Comparison of ENCODE assay signal across 8 mouse cellular contexts in genomic region chr14:55121947-55122346, GRCm38 (mm10). TPM values are rescaled to one million over a fixed set of nuclear protein-coding genes. Genes with fewer than 3 reads are reported as not detected.
DNase-seq lines count a peak whose midpoint lies in the region; ATAC-seq lines count a peak whose summit lies in the region.

No protein-coding gene starts in this region.

- H3K4me1 ChIP-seq in hindbrain, embryonic 14.5 days (replicated peaks; ENCODE audit: control insufficient read depth, insufficient read depth, low read length): peaks cover 21% of the 10 kb centered on the region
- peaks cover 20% of the 10 kb centered on the region for H3K4me1 ChIP-seq in midbrain, embryonic 15.5 days

- no peaks in the 10 kb centered on the region for H3K27me3 ChIP-seq in hindbrain, embryonic 14.5 days (ENCODE audit: control insufficient read depth, insufficient read depth, low read length)
- H3K27me3 ChIP-seq in midbrain, embryonic 15.5 days (replicated peaks): no peaks in the 10 kb centered on the region

- ATAC-seq in hindbrain, embryonic 14.5 days (ENCODE audit: low FRiP score): peak; percentile 85
- ATAC-seq in midbrain, embryonic 15.5 days (replicated peaks): peak; percentile 90

- no peaks in the 10 kb centered on the region for H3K9me3 ChIP-seq in hindbrain, embryonic 14.5 days (ENCODE audit: control insufficient read depth, low read length)
- H3K9me3 ChIP-seq in midbrain, embryonic 15.5 days: no peaks in the 10 kb centered on the region

- H3K36me3 ChIP-seq in hindbrain, embryonic 14.5 days (replicated peaks; ENCODE audit: control insufficient read depth, insufficient read depth): no peaks in the 10 kb centered on the region
- no peaks in the 10 kb centered on the region for H3K36me3 ChIP-seq in midbrain, embryonic 15.5 days (replicated peaks)

- H3K4me2 ChIP-seq in hindbrain, embryonic 14.5 days (replicated peaks): peak overlapping the region; percentile 39
- peak overlapping the region; percentile 33 for H3K4me2 ChIP-seq in midbrain, embryonic 15.5 days

- peak; percentile 52 to 58 for DNase-seq in urinary bladder, adult 18-20 months (ENCODE audit: low spot score in 2 of 2)
- DNase-seq in urinary bladder, adult 2 months (ENCODE audit: low spot score): no peak
- peak; percentile 93 to 95 for DNase-seq in cerebellum, postnatal 36 days
- DNase-seq in gastrocnemius, postnatal 10 days: peak; percentile 88
- peak; percentile 82 for DNase-seq in hindbrain, embryonic 14.5 days (ENCODE audit: low spot score)
- DNase-seq in liver: peak; percentile 71
- DNase-seq in thymus, postnatal 36 days: peak; percentile 44 to 56

- peak overlapping the region; percentile 50 for H3K9ac ChIP-seq in hindbrain, embryonic 14.5 days
- H3K9ac ChIP-seq in midbrain, embryonic 15.5 days: no peak overlapping the region

- H3K27ac ChIP-seq in hindbrain, embryonic 14.5 days: peak overlapping the region; percentile 85
- peak overlapping the region; percentile 83 for H3K27ac ChIP-seq in midbrain, embryonic 15.5 days

- 10% methylated on average over 5 of the region's 5 CpGs for WGBS in hindbrain, embryonic 14.5 days
- WGBS in midbrain, embryonic 15.5 days: 7% methylated on average over 5 of the region's 5 CpGs

- H3K4me3 ChIP-seq in hindbrain, embryonic 14.5 days (replicated peaks; ENCODE audit: low read length): no peak overlapping the region
- H3K4me3 ChIP-seq in midbrain, embryonic 15.5 days: no peak overlapping the region

RNA-seq across cellular contexts. Expression of gene Jph4, which starts 5.2 kb away (rescaled TPM):
- polyA plus RNA-seq in urinary bladder, adult 2 months (2012; rRNA removed): 2.4 and 2.8 TPM in 2 replicates
- total RNA-seq in gastrocnemius, postnatal 10 days (2021): 1 to 10 TPM; 1.5 to 1.6 TPM
- 35.4 and 42.7 TPM in 2 replicates for polyA plus RNA-seq in hindbrain, embryonic 14.5 days (2014; fragmentation: Nextera tagmentation; extraction: Ambion mirVana)
- 39.7 and 42.5 TPM in 2 replicates for polyA plus RNA-seq in midbrain, embryonic 15.5 days (2015; fragmentation: Nextera tagmentation; extraction: Ambion mirVana)

RNA-seq across cellular contexts. Expression of gene Ap1g2, which starts 15.6 kb away (rescaled TPM):
- 22.5 and 26.6 TPM in 2 replicates for polyA plus RNA-seq in urinary bladder, adult 2 months (2012; rRNA removed)
- total RNA-seq in gastrocnemius, postnatal 10 days (2021): 1 to 10 TPM; 4.6 to 5.0 TPM
- polyA plus RNA-seq in hindbrain, embryonic 14.5 days (2014; fragmentation: Nextera tagmentation; extraction: Ambion mirVana): 6.3 and 8.6 TPM in 2 replicates
- 7.5 and 9.2 TPM in 2 replicates for polyA plus RNA-seq in midbrain, embryonic 15.5 days (2015; fragmentation: Nextera tagmentation; extraction: Ambion mirVana)

RNA-seq across cellular contexts. Expression of gene Thtpa, which starts 27.4 kb away (rescaled TPM):
- 6.6 and 11.6 TPM in 2 replicates for polyA plus RNA-seq in urinary bladder, adult 2 months (2012; rRNA removed)
- 10 to 100 TPM; 12.8 to 13.9 TPM for total RNA-seq in gastrocnemius, postnatal 10 days (2021)
- polyA plus RNA-seq in hindbrain, embryonic 14.5 days (2014; fragmentation: Nextera tagmentation; extraction: Ambion mirVana): 30.4 and 30.7 TPM in 2 replicates
- 38.8 and 39.5 TPM in 2 replicates for polyA plus RNA-seq in midbrain, embryonic 15.5 days (2015; fragmentation: Nextera tagmentation; extraction: Ambion mirVana)

RNA-seq across cellular contexts. Expression of gene Zfhx2, which starts 29.8 kb away (rescaled TPM):
- polyA plus RNA-seq in urinary bladder, adult 2 months (2012; rRNA removed): 0.66 and 2.0 TPM in 2 replicates
- 1 to 10 TPM; 1.8 to 3.0 TPM for total RNA-seq in gastrocnemius, postnatal 10 days (2021)
- 17.8 and 21.5 TPM in 2 replicates for polyA plus RNA-seq in hindbrain, embryonic 14.5 days (2014; fragmentation: Nextera tagmentation; extraction: Ambion mirVana)
- polyA plus RNA-seq in midbrain, embryonic 15.5 days (2015; fragmentation: Nextera tagmentation; extraction: Ambion mirVana): 33.7 and 37.5 TPM in 2 replicates
